Mouse (Mus musculus) neural tube, embryonic 14.5 days (tissue): ENCODE data around the gene Krt4. TPM values are rescaled to one million over a fixed set of nuclear protein-coding genes. Genes with fewer than 3 reads are reported as not detected.

Source experiments
- microRNA-seq: library from miRNA; unstranded; fragments of <30 nt; microRNA quantifications from one replicate; pipeline ENCODE4, GENCODE M21; 2016
- polyA plus RNA-seq: library from polyadenylated mRNA; unstranded; fragments of >200 nt; fragmentation: Nextera tagmentation; extraction: Ambion mirVana; gene quantifications from 2 replicates; pipeline ENCODE4 v1.2.1, GENCODE M21; 2014

Krt4 gene
- polyA plus RNA-seq, 1 experiment from 2014 or later: 0.09 TPM

Small RNAs within 50 kb of the gene (microRNA-seq; reads per million reads assigned to microRNA genes)
- gene Gm44356: not detected

Other genes with a start within 250 kb of the Krt4 start
- gene Krt6b, start 244.4 kb downstream of the Krt4 start, polyA plus RNA-seq: not detected in 2 replicates
- not detected in 2 replicates for gene Krt6a, start 230.4 kb downstream of the Krt4 start, polyA plus RNA-seq
- gene Krt5, start 211.8 kb downstream of the Krt4 start, polyA plus RNA-seq: not detected in 2 replicates
- 0.27 and 0.48 TPM in 2 replicates for gene Krt71, start 181.6 kb downstream of the Krt4 start, polyA plus RNA-seq
- gene Krt72, start 138.3 kb downstream of the Krt4 start, polyA plus RNA-seq: not detected in 2 replicates
- gene Krt73, start 122.4 kb downstream of the Krt4 start, polyA plus RNA-seq: 0.36 TPM in 2 replicates
- gene Krt2, start 106.6 kb downstream of the Krt4 start, polyA plus RNA-seq: not detected in 2 replicates
- gene Krt1, start 73.9 kb downstream of the Krt4 start, polyA plus RNA-seq: 8.3 and 12.3 TPM in 2 replicates
- gene Krt77, start 55.0 kb downstream of the Krt4 start, polyA plus RNA-seq: 0.24 and 0.44 TPM in 2 replicates
- gene Krt76, start 31.8 kb downstream of the Krt4 start, polyA plus RNA-seq: not detected in 2 replicates
- 0.24 TPM in 2 replicates for gene Krt79, start 15.6 kb upstream of the Krt4 start, polyA plus RNA-seq
- 0.08 TPM in 1 of 2 replicates, not detected in the other for gene Krt78, start 29.6 kb upstream of the Krt4 start, polyA plus RNA-seq
- gene Krt8, start 79.7 kb upstream of the Krt4 start, polyA plus RNA-seq: 0.49 and 1.4 TPM in 2 replicates
- 0.61 and 0.75 TPM in 2 replicates for gene Krt18, start 103.4 kb upstream of the Krt4 start, polyA plus RNA-seq
- 77.6 and 96.9 TPM in 2 replicates for gene Eif4b, start 149.0 kb upstream of the Krt4 start, polyA plus RNA-seq
- gene Tns2, start 175.7 kb upstream of the Krt4 start, polyA plus RNA-seq: 4.3 and 9.5 TPM in 2 replicates
- 59.6 and 61.8 TPM in 2 replicates for gene Spryd3, start 211.5 kb upstream of the Krt4 start, polyA plus RNA-seq
- 0.74 and 1.7 TPM in 2 replicates for gene Igfbp6, start 219.6 kb upstream of the Krt4 start, polyA plus RNA-seq
- not detected in 2 replicates for gene Soat2, start 225.8 kb upstream of the Krt4 start, polyA plus RNA-seq